Mouse (Mus musculus): ENCODE results near the gene Cox11.

- TF ChIP-seq GATA1 (IDR thresholded peaks at IDR 0.05; ENCODE audit: low read length) (no peak), TAL1 (IDR thresholded peaks at IDR 0.05; ENCODE audit: low read length) (no peak)
Observed at GRCm38 (mm10) chr11:90614743-90615142, 23.2 kb upstream of the Cox11 start.

Data from erythroblast, embryonic 14.5 days (primary cell).